Mouse (Mus musculus) adrenal gland, adult (tissue): ENCODE results near the gene Tnk2.

Experiments used
- DNase-seq, 2 experiments: peaks; one replicate each; pipeline ENCODE4 v3.0.0; 2022 to 2023; ENCODE audit warnings: low spot score in 1 of 2; ENCODE audit not compliant: inconsistent age in 2 of 2

Gene Tnk2

GRCm38 (mm10) chr16:32707824-32708456 lies 64.3 kb downstream of the Tnk2 start:
- no peak for DNase-seq

DNA sequence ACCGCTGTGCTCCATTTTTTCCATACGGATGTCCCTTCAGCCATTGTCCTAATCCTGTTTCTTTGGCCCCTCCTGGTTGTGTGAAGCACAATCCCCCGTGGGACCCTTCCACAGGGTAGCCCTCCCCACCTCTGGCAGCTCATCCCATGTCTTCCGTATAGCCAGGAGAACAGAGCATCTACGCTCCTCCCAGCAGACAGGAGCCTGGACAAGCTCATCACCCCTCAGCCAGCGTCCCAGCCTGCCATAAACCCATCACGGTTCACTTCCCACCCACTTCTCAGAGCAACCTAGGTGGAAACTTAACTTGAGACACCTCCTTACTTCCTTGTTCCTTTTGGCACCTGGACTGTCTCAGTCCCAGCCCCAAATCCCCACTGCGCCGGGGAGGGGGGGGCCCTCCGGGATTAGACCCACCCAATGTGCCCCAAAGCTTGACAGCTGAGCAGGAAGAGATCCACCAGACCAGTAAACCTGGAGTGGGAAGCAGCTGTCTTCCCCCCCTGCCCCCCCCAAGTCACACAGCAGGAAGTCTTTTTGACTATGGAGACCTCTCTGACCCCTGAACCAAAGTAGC lies 64.9 kb downstream of the Tnk2 start:
- no peak for DNase-seq

DNA sequence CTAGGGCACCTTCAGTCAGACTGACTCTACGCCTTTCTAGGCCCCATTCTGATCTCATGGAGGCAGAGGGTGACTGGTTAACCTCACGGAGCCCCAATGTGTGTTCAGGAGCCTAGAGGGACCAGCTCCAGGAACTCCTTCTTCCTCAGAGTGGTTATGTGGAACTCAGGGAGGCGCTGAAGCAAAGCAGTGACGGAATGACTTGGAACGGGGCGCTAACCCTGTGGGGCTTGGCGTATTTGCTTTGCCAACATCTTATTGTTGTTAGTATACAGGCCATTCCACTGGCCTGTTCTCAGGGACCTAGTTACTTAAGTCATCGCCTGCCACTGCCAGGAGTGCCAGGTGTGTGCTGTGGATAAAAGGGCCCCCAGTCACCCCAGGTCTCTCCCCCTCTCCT lies 65.4 kb downstream of the Tnk2 start:
- no peak for DNase-seq

- DNase-seq = no peak
Observed at GRCm38 (mm10) chr16:32710426-32711070, 66.9 kb downstream of the Tnk2 start.

DNA sequence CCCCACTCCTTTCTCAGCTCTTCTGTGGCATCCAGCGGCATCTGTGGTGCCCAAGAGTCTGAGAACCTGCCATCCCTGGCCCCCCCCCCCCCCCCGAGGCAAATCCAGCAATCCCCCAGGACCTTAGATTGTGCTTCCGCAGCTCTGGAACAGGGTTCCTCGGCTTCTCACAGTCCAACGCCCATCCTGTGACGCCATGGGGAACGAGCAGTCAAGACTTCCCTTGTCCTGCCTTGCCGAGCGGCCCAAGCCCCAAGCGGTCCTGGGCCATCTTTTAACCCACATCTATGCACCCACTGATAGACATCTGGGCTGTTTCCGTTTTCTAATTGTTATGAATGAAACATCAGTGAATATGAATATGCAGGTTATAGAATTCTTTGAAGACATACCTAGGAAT lies 68.5 kb downstream of the Tnk2 start:
- no peak for DNase-seq

DNA sequence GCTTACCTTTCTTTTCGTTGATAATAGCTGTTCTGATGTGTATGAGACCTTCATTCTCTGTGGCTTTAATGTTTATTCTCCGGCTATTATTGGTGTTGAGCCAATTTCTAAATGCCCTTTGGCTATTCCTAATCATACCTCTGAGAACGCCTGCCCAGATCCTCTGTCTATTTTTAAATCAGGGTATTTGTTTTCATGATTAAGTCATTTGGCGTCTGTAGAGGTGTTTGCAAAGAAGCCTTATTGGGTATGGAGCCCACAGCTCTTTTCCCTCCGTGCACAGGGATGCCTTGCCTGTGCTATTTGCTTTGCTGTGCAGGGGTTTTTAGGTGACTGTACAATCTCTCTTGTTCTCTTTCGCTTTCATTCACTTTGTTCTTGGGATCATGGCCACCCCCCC lies 69.9 kb downstream of the Tnk2 start:
- DNase-seq = no peak

GRCm38 (mm10) chr16:32715364-32715763 lies 71.7 kb downstream of the Tnk2 start:
- no peak for DNase-seq

DNA sequence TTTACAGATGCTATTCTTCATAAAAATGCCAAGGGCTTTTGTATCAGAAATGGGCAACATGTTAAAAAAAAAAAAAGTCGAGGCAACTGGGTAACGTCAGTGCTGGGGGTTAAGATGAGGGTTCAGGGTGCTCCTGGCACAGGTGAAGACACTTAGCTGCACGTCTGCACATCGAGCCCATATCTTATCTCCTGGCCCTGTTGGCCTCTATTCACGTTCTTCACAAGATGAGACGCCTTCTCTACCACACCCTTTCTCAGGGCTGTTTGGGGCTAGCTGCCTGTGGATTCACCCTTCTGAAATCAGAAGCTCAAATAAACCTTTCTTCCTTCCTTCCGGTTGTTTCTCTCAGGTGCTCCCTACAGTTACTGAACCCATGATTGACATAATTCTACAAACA lies 79.5 kb downstream of the Tnk2 start:
- DNase-seq = no peak

GRCm38 (mm10) chr16:32723767-32724166 lies 80.1 kb downstream of the Tnk2 start:
- no peak for DNase-seq

DNA sequence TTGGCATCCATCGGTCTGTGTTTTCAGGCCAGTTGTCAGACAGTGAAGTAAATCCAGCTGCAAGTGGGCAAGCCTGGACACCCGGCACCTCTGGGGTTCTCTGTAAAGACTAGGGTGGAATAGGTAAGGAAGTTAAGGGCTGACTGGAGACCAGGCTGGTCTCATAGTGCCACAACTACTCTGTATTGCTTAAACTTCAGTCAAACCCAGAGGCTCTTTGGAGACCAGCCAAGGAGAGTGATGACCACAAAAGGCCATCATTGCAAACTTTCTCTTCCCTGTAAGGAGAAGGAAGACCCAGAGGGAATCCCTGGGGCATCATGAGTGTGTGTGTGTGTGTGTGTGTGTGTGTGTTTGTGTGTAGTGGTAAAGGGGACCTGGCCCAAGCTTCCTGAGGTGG lies 80.6 kb downstream of the Tnk2 start:
- DNase-seq = peak in 1 of 2 experiments; percentile 34

- no peak for DNase-seq
Observed at GRCm38 (mm10) chr16:32726501-32726900, 82.8 kb downstream of the Tnk2 start.

DNA sequence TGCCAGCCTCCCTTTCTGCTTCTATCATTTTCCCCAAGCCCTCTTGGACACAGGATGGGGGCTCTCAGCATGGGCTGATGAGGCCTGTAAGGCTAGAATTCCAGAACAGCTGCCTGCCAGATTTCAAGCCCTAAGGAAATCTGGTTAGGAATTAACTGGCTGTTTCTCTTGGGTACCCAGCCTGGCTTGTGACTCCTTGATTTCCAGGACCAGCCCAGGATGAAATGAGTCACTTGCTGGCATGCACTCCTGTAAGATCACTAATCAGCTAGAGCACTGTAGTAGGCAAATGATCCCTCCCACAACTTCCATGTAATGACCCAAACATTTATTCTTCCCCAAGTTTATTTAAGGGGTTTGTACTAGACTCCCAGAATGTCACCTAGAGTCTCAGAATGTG lies 84.6 kb downstream of the Tnk2 start:
- DNase-seq = peak in 1 of 2 experiments; percentile 58

GRCm38 (mm10) chr16:32728730-32729129 lies 85.1 kb downstream of the Tnk2 start:
- no peak for DNase-seq
